Comparison of ENCODE assay signal across 10 mouse cellular contexts in genomic region chr7:144942071-144942743, GRCm38 (mm10). TPM values are rescaled to one million over a fixed set of nuclear protein-coding genes. Genes with fewer than 3 reads are reported as not detected.
DNase-seq lines count a peak whose midpoint lies in the region; ATAC-seq lines count a peak whose summit lies in the region.
"Had no signal": no experiment of that assay in that cellular context is flagged by ENCODE, and none has a peak within 500 bp of the region (broad histone marks: within the 10 kb centered on the region; RNA-seq: fewer than 3 reads in every experiment).

No protein-coding gene starts in this region.

- peaks cover 7% of the 10 kb centered on the region for H3K36me3 ChIP-seq in embryonic facial prominence, embryonic 10.5 days (replicated peaks)
- peaks cover under 1% of the 10 kb centered on the region; the same call in 1 of the 2 replicates for H3K36me3 ChIP-seq in limb, embryonic 15.5 days
- no peaks in the 10 kb centered on the region for H3K36me3 ChIP-seq in neural tube, embryonic 12.5 days
- H3K36me3 ChIP-seq: G1E had no signal

- H3K27me3 ChIP-seq in embryonic facial prominence, embryonic 10.5 days (replicated peaks; ENCODE audit: low read depth, poor library complexity, severe bottlenecking) = no peaks in the 10 kb centered on the region
- 0 out of 2 replicates have a peak, but pooled peaks cover 6% of the 10 kb centered on the region for H3K27me3 ChIP-seq in limb, embryonic 15.5 days
- peaks cover 27% of the 10 kb centered on the region for H3K27me3 ChIP-seq in neural tube, embryonic 12.5 days (replicated peaks)

- H3K9me3 ChIP-seq in embryonic facial prominence, embryonic 10.5 days = no peaks in the 10 kb centered on the region
- H3K9me3 ChIP-seq in limb, embryonic 15.5 days = no peaks in the 10 kb centered on the region
- no peaks in the 10 kb centered on the region for H3K9me3 ChIP-seq in neural tube, embryonic 12.5 days
- H3K9me3 ChIP-seq: G1E had no signal

- H3K4me3 ChIP-seq in embryonic facial prominence, embryonic 10.5 days = peak overlapping the region; percentile 77
- peak overlapping the region; percentile 57 for H3K4me3 ChIP-seq in limb, embryonic 15.5 days
- H3K4me3 ChIP-seq in neural tube, embryonic 12.5 days = peak overlapping the region; percentile 31

- under 1% methylated on average over 35 of the region's 35 CpGs for WGBS in embryonic facial prominence, embryonic 10.5 days
- under 1% methylated on average over 35 of the region's 35 CpGs for WGBS in limb, embryonic 15.5 days
- under 1% methylated on average over 35 of the region's 35 CpGs for WGBS in neural tube, embryonic 12.5 days

- ATAC-seq in limb, embryonic 15.5 days (ENCODE audit: insufficient number of reproducible peaks, low FRiP score, low TSS enrichment, low read depth) = 0 out of 2 replicates have a peak, but pooled peaks have one; percentile 7
- ATAC-seq in neural tube, embryonic 12.5 days (ENCODE audit: low FRiP score, low read depth) = no peak

- H3K4me1 ChIP-seq in embryonic facial prominence, embryonic 10.5 days = peaks cover 53% of the 10 kb centered on the region
- peaks cover 53% of the 10 kb centered on the region for H3K4me1 ChIP-seq in limb, embryonic 15.5 days
- H3K4me1 ChIP-seq in neural tube, embryonic 12.5 days = peaks cover 46% of the 10 kb centered on the region

- H3K4me2 ChIP-seq in limb, embryonic 15.5 days = peak overlapping the region; percentile 97
- H3K4me2 ChIP-seq in neural tube, embryonic 12.5 days (replicated peaks) = peak overlapping the region; percentile 80

- intact Hi-C loops in heart, postnatal 25 days (cut with DNase I) = loop anchor here (2.0 to 5.0 kb wide), 2 partner anchors 55 to 89 kb away; no protein-coding TSS in a partner anchor

- H3K27ac ChIP-seq in embryonic facial prominence, embryonic 10.5 days (replicated peaks) = peak overlapping the region; percentile 98
- peak overlapping the region; percentile 92 for H3K27ac ChIP-seq in limb, embryonic 15.5 days
- no peak overlapping the region for H3K27ac ChIP-seq in neural tube, embryonic 12.5 days

- peak; percentile 97 for DNase-seq in heart, adult 11 months
- DNase-seq in heart, postnatal 25 days (ENCODE audit: low spot score) = no peak
- peak; percentile 78 for DNase-seq in embryonic facial prominence, embryonic 10.5 days (ENCODE audit: low spot score)
- DNase-seq in heart, postnatal 4 days = peak; percentile 35
- DNase-seq in thymus, postnatal 36 days = no peak
- no peak for DNase-seq in cerebellum, adult 9-11 months

- 0 out of 2 replicates have a peak overlapping the region, but pooled peaks have one; percentile 37 for H3K9ac ChIP-seq in limb, embryonic 15.5 days
- H3K9ac ChIP-seq in neural tube, embryonic 12.5 days = 0 out of 2 replicates have a peak overlapping the region, but pooled peaks have one; percentile 1

RNA-seq across cellular contexts. Expression of gene Ccnd1, which starts 2.5 kb away (rescaled TPM):
- total RNA-seq in heart, postnatal 25 days (2021) = 10 to 100 TPM; 41.2 to 42.1 TPM
- 191 and 194 TPM in 2 replicates for polyA plus RNA-seq in embryonic facial prominence, embryonic 10.5 days (2016; fragmentation: Nextera tagmentation; extraction: Ambion mirVana)
- 100 to 1,000 TPM; 128 to 130 TPM for total RNA-seq in heart, postnatal 4 days (2021)
- polyA plus RNA-seq in limb, embryonic 15.5 days (2015; fragmentation: Nextera tagmentation; extraction: Ambion mirVana) = 129 TPM in 2 replicates
- 140 and 159 TPM in 2 replicates for polyA plus RNA-seq in neural tube, embryonic 12.5 days (2016; fragmentation: Nextera tagmentation; extraction: Ambion mirVana)
- polyA plus RNA-seq: G1E had no signal

RNA-seq across cellular contexts. Expression of gene LTO1, which starts 27.3 kb away (rescaled TPM):
- total RNA-seq in heart, postnatal 25 days (2021) = 10 to 100 TPM; 11.9 to 14.7 TPM
- 25.4 and 26.0 TPM in 2 replicates for polyA plus RNA-seq in embryonic facial prominence, embryonic 10.5 days (2016; fragmentation: Nextera tagmentation; extraction: Ambion mirVana)
- 10 to 100 TPM; 13.8 to 14.8 TPM for total RNA-seq in heart, postnatal 4 days (2021)
- polyA plus RNA-seq in limb, embryonic 15.5 days (2015; fragmentation: Nextera tagmentation; extraction: Ambion mirVana) = 27.9 and 28.1 TPM in 2 replicates
- 34.6 and 36.7 TPM in 2 replicates for polyA plus RNA-seq in neural tube, embryonic 12.5 days (2016; fragmentation: Nextera tagmentation; extraction: Ambion mirVana)

RNA-seq across cellular contexts. Expression of gene Fgf15, which starts 45.9 kb away (rescaled TPM):
- total RNA-seq in heart, postnatal 25 days (2021) = not detected
- 17.5 and 19.7 TPM in 2 replicates for polyA plus RNA-seq in embryonic facial prominence, embryonic 10.5 days (2016; fragmentation: Nextera tagmentation; extraction: Ambion mirVana)
- total RNA-seq in heart, postnatal 4 days (2021) = not detected
- not detected in 2 replicates for polyA plus RNA-seq in limb, embryonic 15.5 days (2015; fragmentation: Nextera tagmentation; extraction: Ambion mirVana)
- polyA plus RNA-seq in neural tube, embryonic 12.5 days (2016; fragmentation: Nextera tagmentation; extraction: Ambion mirVana) = 48.1 and 59.1 TPM in 2 replicates
- total RNA-seq: layer of hippocampus, postnatal 10 days had no signal

Comparison
In these comparisons a context has a peak if more than half of its experiments do, and no peak if none do; other contexts are left out.
1. DNase-seq: peak in heart, adult 11 months (single experiment), embryonic facial prominence, embryonic 10.5 days (single experiment) and heart, postnatal 4 days (single experiment); none in heart, postnatal 25 days (single experiment), thymus, postnatal 36 days (0 of 2) and cerebellum, adult 9-11 months (single experiment).
2. RNA of gene Fgf15, which starts 45.9 kb away (polyA plus RNA-seq): 48.1 to 59.1 TPM in neural tube, embryonic 12.5 days and 17.5 to 19.7 TPM in embryonic facial prominence, embryonic 10.5 days; not detected in limb, embryonic 15.5 days; every median in the first group is over 10 times any median in the second.
3. Peak in every context shown above with its lines, with median percentiles within 50 percentile points of each other: H3K4me3 ChIP-seq.